Mouse (Mus musculus) heart, embryonic 13.5 days (tissue): ENCODE results near the gene Clip1. TPM values are rescaled to one million over a fixed set of nuclear protein-coding genes. Genes with fewer than 3 reads are reported as not detected.
"Not testable (repeated sequence)": the region's sequence is repeated elsewhere in the genome, so short reads cannot be mapped to it uniquely, and the experiment has no call there.

ENCODE experiments used
- ATAC-seq: fragments of 200-750 bp; cut with Nextera tagmentation; 2 replicates; pipeline ENCODE4 v1.8.0; 2017; ENCODE audit warnings: moderate TSS enrichment; ENCODE audit not compliant: insufficient number of reproducible peaks, low FRiP score, low TSS enrichment; ENCODE audit errors: extremely low read depth
- H3K27ac ChIP-seq: fragments of 300-500 bp; sonication (generic); replicated peaks from 2 replicates; pipeline ENCODE4 v1.5.1; 2015; ENCODE audit warnings: moderate library complexity, mild to moderate bottlenecking, inconsistent platforms
- H3K27me3 ChIP-seq: fragments of 300-500 bp; sonication (generic); replicated peaks from 2 replicates; pipeline ENCODE4 v1.6.1; 2015; ENCODE audit warnings: mild to moderate bottlenecking, inconsistent platforms
- H3K36me3 ChIP-seq: fragments of 300-500 bp; sonication (generic); 2 replicates; pipeline ENCODE4 v1.6.1; 2015; ENCODE audit warnings: mild to moderate bottlenecking, inconsistent platforms
- H3K4me1 ChIP-seq: fragments of 300-500 bp; sonication (generic); 2 replicates; pipeline ENCODE4 v1.6.1; 2015; ENCODE audit warnings: inconsistent platforms
- H3K4me2 ChIP-seq: fragments of 300-500 bp; sonication (generic); 2 replicates; pipeline ENCODE4 v1.6.1; 2015; ENCODE audit warnings: inconsistent platforms, mild to moderate bottlenecking, moderate library complexity
- H3K4me3 ChIP-seq: fragments of 300-500 bp; sonication (generic); 2 replicates; pipeline ENCODE4 v1.5.1; 2015; ENCODE audit warnings: moderate library complexity, mild to moderate bottlenecking, inconsistent platforms
- H3K9ac ChIP-seq: fragments of 300-500 bp; sonication (generic); 2 replicates; pipeline ENCODE4 v1.6.1; 2015; ENCODE audit warnings: inconsistent platforms, mild to moderate bottlenecking, moderate library complexity
- H3K9me3 ChIP-seq: fragments of 300-500 bp; sonication (generic); 2 replicates; pipeline ENCODE4 v1.6.1; 2016; ENCODE audit warnings: inconsistent platforms
- WGBS: fragments of 180-500 bp; shearing (Covaris S2); methylation state at CpG from one replicate; pipeline ENCODE4 v1.1.7; 2015; ENCODE audit warnings: mixed read lengths; 5-methylcytosine and 5-hydroxymethylcytosine counted together
- polyA plus RNA-seq: library from polyadenylated mRNA; unstranded; fragments of >200 nt; fragmentation: Nextera tagmentation; extraction: Ambion mirVana; gene quantifications from 2 replicates; pipeline ENCODE4 v1.2.1, GENCODE M21; 2015

Clip1 gene
- polyA plus RNA-seq = 48.0 and 48.9 TPM in 2 replicates

DNA sequence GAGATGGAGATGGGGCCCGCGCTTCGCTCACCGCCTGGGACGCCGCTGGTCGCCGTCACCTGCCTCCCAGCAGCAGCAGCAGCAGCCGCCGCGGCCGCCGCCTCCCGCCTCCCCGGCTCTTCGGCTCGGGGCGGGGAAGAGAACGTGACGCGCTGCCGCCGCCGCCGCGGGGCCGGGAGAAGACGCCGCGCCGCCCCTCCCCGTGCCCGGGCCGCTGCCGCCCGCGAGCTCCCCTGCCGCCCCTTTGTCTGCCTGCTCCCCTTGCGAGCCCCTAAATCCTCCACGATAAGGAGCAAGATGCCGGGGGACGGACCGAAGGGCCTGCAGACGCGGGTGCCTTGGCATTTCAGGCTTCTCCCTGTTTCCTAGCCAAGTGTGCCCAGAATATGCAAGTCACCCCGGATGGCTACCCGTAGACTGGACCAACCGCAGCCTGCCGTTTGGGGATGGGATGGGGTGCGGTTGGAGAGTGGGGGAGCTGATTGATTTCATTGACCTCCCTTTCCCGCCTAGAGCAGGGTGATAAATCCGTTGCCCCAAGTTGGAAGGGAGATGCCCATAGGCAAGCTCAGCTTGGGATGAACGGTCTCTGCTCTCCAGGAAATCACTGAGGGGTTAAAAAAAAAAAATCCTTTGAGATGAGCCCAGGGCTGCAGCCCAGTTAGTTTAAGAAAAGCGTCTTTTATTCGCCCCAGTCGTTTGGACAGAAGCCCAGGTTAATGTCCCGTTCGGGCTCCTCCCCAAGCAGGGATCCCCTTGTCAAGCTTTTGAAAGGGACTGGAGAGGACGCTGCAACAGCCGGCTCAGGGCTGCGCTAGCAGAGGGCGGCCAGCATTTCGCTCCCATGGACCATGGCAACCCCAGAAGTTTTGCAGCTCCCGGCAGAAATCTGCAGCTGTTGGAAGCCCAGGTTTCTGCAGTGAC lies at the start of gene Clip1:
Gene Clip1 (minus strand): TSS at position 398 of the 924 bp plus-strand sequence.
- ATAC-seq = peak; percentile 33; the same call in 1 of the 2 replicates
- H3K4me2 ChIP-seq = peak within 1 kb of the TSS; percentile 87
- no peaks in the 10 kb centered on the region for H3K36me3 ChIP-seq
- no peaks in the 10 kb centered on the region for H3K9me3 ChIP-seq
- H3K9ac ChIP-seq = peak within 1 kb of the TSS; percentile 99
- H3K27ac ChIP-seq = peak within 1 kb of the TSS; percentile 95
- no peaks in the 10 kb centered on the region for H3K27me3 ChIP-seq
- WGBS = under 1% methylated on average over 64 of the region's 64 CpGs
- peak within 1 kb of the TSS; percentile 96 for H3K4me3 ChIP-seq
- H3K4me1 ChIP-seq = peaks cover 40% of the 10 kb centered on the region

DNA sequence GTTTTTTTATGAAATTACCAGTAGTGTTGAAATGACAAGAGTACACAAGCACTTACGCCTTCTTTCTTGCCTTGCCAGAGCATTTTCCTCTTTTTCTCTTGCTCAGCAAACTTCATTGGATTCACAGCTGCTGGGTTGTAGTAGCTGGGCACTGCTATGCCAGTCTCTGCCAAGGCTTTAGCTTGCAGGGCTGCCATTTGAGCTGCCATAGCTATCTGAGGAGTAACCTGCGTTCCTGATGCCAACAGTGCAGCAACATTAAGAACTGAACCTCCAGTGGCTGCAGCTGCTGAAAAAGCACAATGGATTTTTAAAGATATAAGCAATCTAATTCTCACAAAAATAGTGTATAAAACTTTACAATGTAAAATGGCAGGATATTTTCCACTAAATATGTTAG lies 46.6 kb upstream of the Clip1 start:
- Histone ChIP-seq H3K4me1 (no peaks in the 10 kb centered on the region), H3K4me2 (no peak overlapping the region), H3K27ac (no peak overlapping the region), H3K9ac (no peak overlapping the region), H3K36me3 (peaks cover 86% of the 10 kb centered on the region), H3K4me3 (no peak overlapping the region), H3K27me3 (no peaks in the 10 kb centered on the region), H3K9me3 (no peaks in the 10 kb centered on the region)
- WGBS = 95% methylated on average over 2 of the region's 2 CpGs
- ATAC-seq = no peak

- not testable (repeated sequence) for H3K4me1 ChIP-seq, ATAC-seq, H3K4me2 ChIP-seq, H3K27me3 ChIP-seq, H3K27ac ChIP-seq, H3K9me3 ChIP-seq, H3K4me3 ChIP-seq, H3K9ac ChIP-seq
- peaks cover 18% of the 10 kb centered on the region for H3K36me3 ChIP-seq
- WGBS = 89% methylated on average over 7 of the region's 7 CpGs
Observed at GRCm38 (mm10) chr5:123723816-123724215, 39.4 kb upstream of the Clip1 start.

DNA sequence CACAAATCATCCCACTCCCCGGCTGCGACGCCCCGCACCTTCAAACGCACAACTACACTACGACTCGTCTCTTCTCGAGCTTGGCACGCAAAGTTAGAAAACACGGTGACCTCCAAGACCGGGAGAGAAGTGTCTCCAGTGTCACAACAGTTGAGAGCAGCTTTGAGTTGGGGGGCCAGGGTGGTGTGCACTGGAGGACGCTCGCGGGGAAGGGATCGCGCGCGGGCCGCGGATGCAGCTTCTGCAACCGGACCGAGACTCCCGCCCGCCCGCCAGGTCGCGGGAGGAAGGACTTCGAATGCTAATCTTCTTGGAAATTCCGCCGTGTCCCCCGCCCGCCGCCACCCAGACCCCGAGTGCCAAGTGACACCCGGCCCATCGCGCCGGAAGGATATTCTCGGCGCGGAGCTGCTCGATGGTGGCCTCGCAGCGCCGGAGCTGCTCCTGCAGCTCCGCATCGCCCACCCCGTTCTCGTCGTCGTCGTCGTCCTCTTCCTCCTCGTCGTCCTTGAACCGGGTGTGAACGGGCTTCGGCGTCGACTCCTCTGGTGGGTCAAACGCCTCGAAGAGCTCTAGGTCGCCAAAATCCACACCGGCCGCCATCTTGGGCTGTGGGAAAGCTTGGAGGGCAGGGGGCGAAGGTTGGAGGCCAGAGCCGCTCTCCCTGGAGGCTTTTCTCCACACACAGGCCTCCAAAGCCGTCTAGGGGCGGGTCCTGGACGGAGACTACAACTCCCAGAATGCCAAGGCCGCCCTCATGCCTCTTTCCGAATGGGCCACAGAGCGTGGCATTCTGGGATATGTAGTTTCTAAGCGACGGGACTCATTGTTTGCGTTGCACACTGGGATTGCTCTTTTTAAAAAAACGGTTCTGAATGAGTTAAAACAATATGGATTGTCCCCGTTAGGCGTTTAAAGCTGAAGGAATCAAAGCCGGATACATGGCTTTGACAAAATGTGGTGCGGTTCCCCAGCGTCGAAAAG lies 36.2 kb upstream of the Clip1 start, which contains the start of gene Zcchc8:
Gene Zcchc8 (minus strand): TSS at position 773 of the 984 bp plus-strand sequence.
- Histone ChIP-seq H3K9ac (peak within 1 kb of the TSS; percentile 98), H3K27me3 (no peaks in the 10 kb centered on the region), H3K4me2 (peak within 1 kb of the TSS; percentile 81), H3K4me1 (peaks cover 27% of the 10 kb centered on the region), H3K9me3 (no peaks in the 10 kb centered on the region), H3K27ac (peak within 1 kb of the TSS; percentile 90), H3K36me3 (peaks cover 20% of the 10 kb centered on the region), H3K4me3 (peak within 1 kb of the TSS; percentile 94)
- peak; percentile 99 for ATAC-seq
- WGBS = under 1% methylated on average over 81 of the region's 83 CpGs

- Histone ChIP-seq H3K9me3 (no peaks in the 10 kb centered on the region), H3K4me1 (peaks cover 26% of the 10 kb centered on the region), H3K4me3 (no peak overlapping the region), H3K36me3 (peaks cover 80% of the 10 kb centered on the region), H3K27me3 (no peaks in the 10 kb centered on the region), H3K4me2 (no peak overlapping the region), H3K27ac (no peak overlapping the region), H3K9ac (no peak overlapping the region)
- WGBS = 83% methylated on average over 4 of the region's 4 CpGs
- no peak for ATAC-seq
Observed at GRCm38 (mm10) chr5:123714622-123715021, 30.2 kb upstream of the Clip1 start.

- Histone ChIP-seq H3K27me3 (no peaks in the 10 kb centered on the region), H3K27ac (no peak overlapping the region), H3K4me2 (no peak overlapping the region), H3K4me1 (peaks cover 18% of the 10 kb centered on the region), H3K4me3 (no peak overlapping the region), H3K36me3 (peaks cover 88% of the 10 kb centered on the region), H3K9me3 (no peaks in the 10 kb centered on the region), H3K9ac (no peak overlapping the region)
- no peak for ATAC-seq
- WGBS = 90% methylated on average over 6 of the region's 6 CpGs
Observed at GRCm38 (mm10) chr5:123713782-123714181, 29.4 kb upstream of the Clip1 start.

GRCm38 (mm10) chr5:123709571-123709970 lies 25.2 kb upstream of the Clip1 start:
- H3K4me3 ChIP-seq = no peak overlapping the region
- ATAC-seq = no peak
- H3K27me3 ChIP-seq = no peaks in the 10 kb centered on the region
- peaks cover 98% of the 10 kb centered on the region for H3K36me3 ChIP-seq
- H3K4me1 ChIP-seq = no peaks in the 10 kb centered on the region
- no peaks in the 10 kb centered on the region for H3K9me3 ChIP-seq
- no peak overlapping the region for H3K4me2 ChIP-seq
- no peak overlapping the region for H3K27ac ChIP-seq
- WGBS = 92% methylated on average over 4 of the region's 4 CpGs
- H3K9ac ChIP-seq = no peak overlapping the region

- no peak for ATAC-seq
- H3K27ac ChIP-seq = no peak overlapping the region
- H3K4me1 ChIP-seq = no peaks in the 10 kb centered on the region
- H3K9ac ChIP-seq = no peak overlapping the region
- peaks cover 98% of the 10 kb centered on the region for H3K36me3 ChIP-seq
- no peak overlapping the region for H3K4me2 ChIP-seq
- H3K9me3 ChIP-seq = no peaks in the 10 kb centered on the region
- H3K4me3 ChIP-seq = no peak overlapping the region
- WGBS = 93% methylated on average over 12 of the region's 12 CpGs
- no peaks in the 10 kb centered on the region for H3K27me3 ChIP-seq
Observed at GRCm38 (mm10) chr5:123708598-123708997, 24.2 kb upstream of the Clip1 start.

DNA sequence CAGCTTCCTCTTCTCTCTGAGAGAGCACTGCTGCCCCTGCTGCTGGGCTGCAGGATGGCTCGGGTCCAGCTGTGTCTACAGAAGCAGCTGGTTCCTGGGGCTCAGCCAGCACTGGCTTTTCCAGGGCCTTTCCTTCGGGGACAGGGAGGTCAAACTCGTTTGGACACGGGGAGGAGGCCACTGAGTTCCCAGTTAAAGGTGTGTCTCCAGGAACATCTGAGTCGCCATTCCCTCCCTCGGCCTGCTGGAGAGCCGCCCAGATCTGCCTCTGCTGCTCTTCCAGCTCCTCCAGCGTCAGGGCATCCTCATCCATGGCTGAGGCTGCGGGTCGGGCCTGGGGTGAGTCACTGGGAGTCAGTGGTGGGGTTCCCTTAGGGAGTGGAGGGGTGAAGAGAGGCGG lies 16.2 kb upstream of the Clip1 start:
- peaks cover 82% of the 10 kb centered on the region for H3K36me3 ChIP-seq
- no peaks in the 10 kb centered on the region for H3K9me3 ChIP-seq
- no peak overlapping the region for H3K9ac ChIP-seq
- H3K4me1 ChIP-seq = peaks cover 10% of the 10 kb centered on the region
- no peaks in the 10 kb centered on the region for H3K27me3 ChIP-seq
- no peak overlapping the region for H3K4me2 ChIP-seq
- 56% methylated on average over 11 of the region's 11 CpGs for WGBS
- peak overlapping the region; percentile 30; the same call in 1 of the 2 replicates for H3K27ac ChIP-seq
- ATAC-seq = no peak
- H3K4me3 ChIP-seq = no peak overlapping the region

GRCm38 (mm10) chr5:123699198-123699597 lies 14.8 kb upstream of the Clip1 start:
- Histone ChIP-seq H3K9me3 (no peaks in the 10 kb centered on the region), H3K9ac (no peak overlapping the region), H3K4me2 (no peak overlapping the region), H3K27ac (no peak overlapping the region), H3K36me3 (peaks cover 68% of the 10 kb centered on the region), H3K4me3 (no peak overlapping the region), H3K4me1 (peaks cover 17% of the 10 kb centered on the region), H3K27me3 (no peaks in the 10 kb centered on the region)
- WGBS = 23% methylated on average over 3 of the region's 3 CpGs
- no peak for ATAC-seq

DNA sequence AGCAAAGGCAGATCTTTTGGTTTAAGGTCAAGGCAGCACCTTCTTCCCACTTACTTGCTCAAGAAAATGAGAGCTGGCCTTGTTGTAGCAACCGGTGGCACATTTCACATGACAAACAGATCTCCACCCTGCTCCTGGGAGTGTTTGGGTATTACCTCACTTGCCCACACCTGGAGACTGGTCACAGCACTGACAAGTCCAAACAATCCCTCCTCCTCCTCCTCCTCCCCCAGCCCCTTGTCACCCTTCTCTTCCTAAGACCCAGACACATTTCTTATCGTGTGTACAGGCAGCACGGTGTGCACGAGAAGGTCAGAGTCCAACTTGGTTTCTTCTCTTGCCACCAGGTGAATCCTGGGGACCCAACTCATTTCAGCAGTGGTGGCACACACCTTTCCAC lies 12.5 kb upstream of the Clip1 start:
- Histone ChIP-seq H3K27ac (no peak overlapping the region), H3K4me1 (peaks cover 27% of the 10 kb centered on the region), H3K9me3 (no peaks in the 10 kb centered on the region), H3K27me3 (no peaks in the 10 kb centered on the region), H3K36me3 (peaks cover 46% of the 10 kb centered on the region), H3K4me3 (no peak overlapping the region), H3K4me2 (no peak overlapping the region), H3K9ac (no peak overlapping the region)
- 63% methylated on average over 4 of the region's 4 CpGs for WGBS
- ATAC-seq = no peak
